Mouse (Mus musculus) heart, embryonic 15.5 days (tissue): ENCODE results near the gene Ptpn22. TPM values are rescaled to one million over a fixed set of nuclear protein-coding genes. Genes with fewer than 3 reads are reported as not detected.
A peak's percentile ranks its signal among the peaks of the same experiment; 100 is the strongest.

Source experiments
- ATAC-seq: fragments of 200-750 bp; cut with Nextera tagmentation; replicated peaks from 2 replicates; pipeline ENCODE4 v1.8.0; 2017; ENCODE audit warnings: low read depth, moderate TSS enrichment; ENCODE audit not compliant: insufficient number of reproducible peaks, insufficient read depth, low FRiP score
- H3K27ac ChIP-seq: fragments of 300-500 bp; sonication (generic); 2 replicates; pipeline ENCODE4 v1.5.1; 2015; ENCODE audit warnings: mild to moderate bottlenecking, inconsistent platforms
- H3K27me3 ChIP-seq: fragments of 300-500 bp; sonication (generic); 2 replicates; pipeline ENCODE4 v1.6.1; 2015; ENCODE audit warnings: inconsistent platforms
- H3K36me3 ChIP-seq: fragments of 300-500 bp; sonication (generic); 2 replicates; pipeline ENCODE4 v1.6.1; 2015; ENCODE audit warnings: mild to moderate bottlenecking, inconsistent platforms
- H3K4me1 ChIP-seq: fragments of 300-500 bp; sonication (generic); replicated peaks from 2 replicates; pipeline ENCODE4 v1.6.1; 2015; ENCODE audit warnings: inconsistent platforms
- H3K4me2 ChIP-seq: fragments of 300-500 bp; sonication (generic); 2 replicates; pipeline ENCODE4 v1.6.1; 2015; ENCODE audit warnings: inconsistent platforms, mild to moderate bottlenecking, moderate library complexity
- H3K4me3 ChIP-seq: fragments of 300-500 bp; sonication (generic); 2 replicates; pipeline ENCODE4 v1.5.1; 2015; ENCODE audit warnings: mild to moderate bottlenecking, inconsistent platforms
- H3K9ac ChIP-seq: fragments of 300-500 bp; sonication (generic); 2 replicates; pipeline ENCODE4 v1.6.1; 2015; ENCODE audit warnings: mild to moderate bottlenecking, inconsistent platforms
- H3K9me3 ChIP-seq: fragments of 300-500 bp; sonication (generic); replicated peaks from 2 replicates; pipeline ENCODE4 v1.6.1; 2016; ENCODE audit warnings: inconsistent platforms
- WGBS: fragments of 180-500 bp; shearing (Covaris S2); methylation state at CpG from one replicate; pipeline ENCODE4 v1.1.7; 2015; ENCODE audit warnings: mixed read lengths; 5-methylcytosine and 5-hydroxymethylcytosine counted together
- polyA plus RNA-seq: library from polyadenylated mRNA; unstranded; fragments of >200 nt; fragmentation: Nextera tagmentation; extraction: Ambion mirVana; gene quantifications from 2 replicates; pipeline ENCODE4 v1.2.1, GENCODE M21; 2015

The Ptpn22 gene
- polyA plus RNA-seq, 1 experiment from 2014 or later = 0.93 TPM

- Histone ChIP-seq H3K9ac (no peak overlapping the region), H3K4me2 (peak overlapping the region; percentile 18; the same call in 1 of the 2 replicates), H3K4me3 (peak overlapping the region; percentile 9), H3K36me3 (no peaks in the 10 kb centered on the region), H3K27me3 (no peaks in the 10 kb centered on the region), H3K4me1 (peaks cover 14% of the 10 kb centered on the region; the same call in 1 of the 2 replicates), H3K9me3 (no peaks in the 10 kb centered on the region), H3K27ac (peak overlapping the region; percentile 24; the same call in 1 of the 2 replicates)
- ATAC-seq = peak; percentile 31; the same call in 1 of the 2 replicates
- 54% methylated on average over 6 of the region's 6 CpGs for WGBS
Measured at GRCm38 (mm10) chr3:103859851-103860391, 326 bp downstream of the Ptpn22 start.

GRCm38 (mm10) chr3:103862721-103863220 lies 3.2 kb downstream of the Ptpn22 start:
- no peaks in the 10 kb centered on the region for H3K27me3 ChIP-seq
- 75% methylated on average over 4 of the region's 4 CpGs for WGBS
- H3K9me3 ChIP-seq = no peaks in the 10 kb centered on the region
- H3K4me2 ChIP-seq = no peak overlapping the region
- peaks cover 14% of the 10 kb centered on the region; the same call in 1 of the 2 replicates for H3K4me1 ChIP-seq
- no peaks in the 10 kb centered on the region for H3K36me3 ChIP-seq
- no peak overlapping the region for H3K9ac ChIP-seq
- H3K4me3 ChIP-seq = no peak overlapping the region
- H3K27ac ChIP-seq = no peak overlapping the region
- no peak for ATAC-seq

- Histone ChIP-seq H3K4me2 (no peak overlapping the region), H3K4me1 (peaks cover 14% of the 10 kb centered on the region; the same call in 1 of the 2 replicates), H3K27me3 (no peaks in the 10 kb centered on the region), H3K9ac (no peak overlapping the region), H3K27ac (no peak overlapping the region), H3K9me3 (no peaks in the 10 kb centered on the region), H3K4me3 (no peak overlapping the region), H3K36me3 (no peaks in the 10 kb centered on the region)
- 83% methylated on average over 6 of the region's 6 CpGs for WGBS
- ATAC-seq = no peak
Measured at GRCm38 (mm10) chr3:103864200-103864599, 4.6 kb downstream of the Ptpn22 start.

- H3K9ac ChIP-seq = no peak overlapping the region
- no peaks in the 10 kb centered on the region for H3K9me3 ChIP-seq
- no peaks in the 10 kb centered on the region for H3K27me3 ChIP-seq
- no peaks in the 10 kb centered on the region for H3K4me1 ChIP-seq
- no peak for ATAC-seq
- no peak overlapping the region for H3K4me3 ChIP-seq
- H3K4me2 ChIP-seq = no peak overlapping the region
- H3K36me3 ChIP-seq = no peaks in the 10 kb centered on the region
- peak overlapping the region; percentile 20; the same call in 1 of the 2 replicates for H3K27ac ChIP-seq
- 81% methylated on average over 5 of the region's 5 CpGs for WGBS
Measured at GRCm38 (mm10) chr3:103867424-103867971, 7.9 kb downstream of the Ptpn22 start.

- H3K4me2 ChIP-seq = no peak overlapping the region
- 62% methylated on average over 4 of the region's 4 CpGs for WGBS
- H3K9me3 ChIP-seq = no peaks in the 10 kb centered on the region
- no peak overlapping the region for H3K4me3 ChIP-seq
- H3K36me3 ChIP-seq = no peaks in the 10 kb centered on the region
- H3K27ac ChIP-seq = peak overlapping the region; percentile 20; the same call in 1 of the 2 replicates
- no peak for ATAC-seq
- H3K4me1 ChIP-seq = no peaks in the 10 kb centered on the region
- no peak overlapping the region for H3K9ac ChIP-seq
- H3K27me3 ChIP-seq = no peaks in the 10 kb centered on the region
Measured at GRCm38 (mm10) chr3:103868008-103868407, 8.4 kb downstream of the Ptpn22 start.

- Histone ChIP-seq H3K9me3 (no peaks in the 10 kb centered on the region), H3K36me3 (no peaks in the 10 kb centered on the region), H3K9ac (no peak overlapping the region), H3K27me3 (no peaks in the 10 kb centered on the region), H3K4me1 (no peaks in the 10 kb centered on the region), H3K4me2 (no peak overlapping the region), H3K27ac (no peak overlapping the region), H3K4me3 (no peak overlapping the region)
- WGBS = 58% methylated on average over 3 of the region's 3 CpGs
- ATAC-seq = no peak
Measured at GRCm38 (mm10) chr3:103872663-103873098, 13.1 kb downstream of the Ptpn22 start.

- H3K27ac ChIP-seq = no peak overlapping the region
- no peaks in the 10 kb centered on the region for H3K27me3 ChIP-seq
- H3K4me2 ChIP-seq = no peak overlapping the region
- H3K4me1 ChIP-seq = no peaks in the 10 kb centered on the region
- WGBS = 53% methylated on average over 7 of the region's 7 CpGs
- no peak for ATAC-seq
- H3K9me3 ChIP-seq = no peaks in the 10 kb centered on the region
- H3K36me3 ChIP-seq = no peaks in the 10 kb centered on the region
- H3K9ac ChIP-seq = no peak overlapping the region
- no peak overlapping the region for H3K4me3 ChIP-seq
Measured at GRCm38 (mm10) chr3:103874329-103874728, 14.7 kb downstream of the Ptpn22 start.

- H3K4me3 ChIP-seq = no peak overlapping the region
- WGBS = 69% methylated on average over 11 of the region's 11 CpGs
- no peak overlapping the region for H3K4me2 ChIP-seq
- H3K9ac ChIP-seq = no peak overlapping the region
- H3K36me3 ChIP-seq = no peaks in the 10 kb centered on the region
- H3K27me3 ChIP-seq = no peaks in the 10 kb centered on the region
- H3K9me3 ChIP-seq = no peaks in the 10 kb centered on the region
- no peak overlapping the region for H3K27ac ChIP-seq
- no peak for ATAC-seq
- H3K4me1 ChIP-seq = no peaks in the 10 kb centered on the region
Measured at GRCm38 (mm10) chr3:103885946-103886345, 26.4 kb downstream of the Ptpn22 start.

- no peaks in the 10 kb centered on the region for H3K9me3 ChIP-seq
- no peak overlapping the region for H3K4me2 ChIP-seq
Measured at GRCm38 (mm10) chr3:103887581-103887980, 28.0 kb downstream of the Ptpn22 start.

GRCm38 (mm10) chr3:103893374-103893773 lies 33.8 kb downstream of the Ptpn22 start:
- H3K9me3 ChIP-seq = no peaks in the 10 kb centered on the region
- H3K36me3 ChIP-seq = no peaks in the 10 kb centered on the region
- 75% methylated on average over 3 of the region's 3 CpGs for WGBS
- H3K9ac ChIP-seq = no peak overlapping the region
- no peak overlapping the region for H3K4me3 ChIP-seq
- no peak overlapping the region for H3K27ac ChIP-seq
- H3K4me2 ChIP-seq = no peak overlapping the region
- H3K4me1 ChIP-seq = no peaks in the 10 kb centered on the region
- no peak for ATAC-seq
- no peaks in the 10 kb centered on the region for H3K27me3 ChIP-seq

More at GRCm38 (mm10) chr3:103887581-103887980, 28.0 kb downstream of the Ptpn22 start:
- Histone ChIP-seq H3K27me3 (no peaks in the 10 kb centered on the region), H3K36me3 (no peaks in the 10 kb centered on the region), H3K9ac (no peak overlapping the region), H3K4me3 (no peak overlapping the region), H3K27ac (no peak overlapping the region), H3K4me1 (no peaks in the 10 kb centered on the region)
- WGBS = 25% methylated on average over 3 of the region's 3 CpGs
- ATAC-seq = no peak

- no peaks in the 10 kb centered on the region for H3K27me3 ChIP-seq
- no peak for ATAC-seq
- no peaks in the 10 kb centered on the region for H3K36me3 ChIP-seq
- H3K4me2 ChIP-seq = no peak overlapping the region
- no peak overlapping the region for H3K27ac ChIP-seq
- no peak overlapping the region for H3K4me3 ChIP-seq
- no peak overlapping the region for H3K9ac ChIP-seq
- H3K4me1 ChIP-seq = no peaks in the 10 kb centered on the region
- H3K9me3 ChIP-seq = no peaks in the 10 kb centered on the region
- WGBS = 61% methylated on average over 1 of the region's 1 CpGs
Measured at GRCm38 (mm10) chr3:103904705-103905104, 45.1 kb downstream of the Ptpn22 start.
